Mouse (Mus musculus): Measurements from ENCODE around the gene Cln3. TPM values are rescaled to one million over a fixed set of nuclear protein-coding genes. Genes with fewer than 3 reads are reported as not detected.

Gene Cln3
- polyA plus RNA-seq, 1 experiment from 2014 or later = 21.8 TPM

Small RNA genes within 50 kb of the gene (microRNA-seq; reads per million reads assigned to microRNA genes)
- gene Mir7059 = 1.4 reads per million

Other genes with a start within 250 kb of the Cln3 start
- 3.3 and 3.4 TPM in 2 replicates for gene Lat, start 216.2 kb downstream of the Cln3 start, polyA plus RNA-seq (2014; fragmentation: Nextera tagmentation; extraction: Ambion mirVana)
- 35.1 and 35.8 TPM in 2 replicates for gene Spns1, start 208.4 kb downstream of the Cln3 start, polyA plus RNA-seq (2014; fragmentation: Nextera tagmentation; extraction: Ambion mirVana)
- 1.3 and 2.0 TPM in 2 replicates for gene Nfatc2ip, start 189.1 kb downstream of the Cln3 start, polyA plus RNA-seq (2014; fragmentation: Nextera tagmentation; extraction: Ambion mirVana)
- gene Cd19, start 170.9 kb downstream of the Cln3 start, polyA plus RNA-seq (2014; fragmentation: Nextera tagmentation; extraction: Ambion mirVana) = not detected in 2 replicates
- gene Rabep2, start 157.1 kb downstream of the Cln3 start, polyA plus RNA-seq (2014; fragmentation: Nextera tagmentation; extraction: Ambion mirVana) = 19.6 and 19.8 TPM in 2 replicates
- gene Atp2a1, start 122.7 kb downstream of the Cln3 start, polyA plus RNA-seq (2014; fragmentation: Nextera tagmentation; extraction: Ambion mirVana) = 0.26 and 1.3 TPM in 2 replicates
- 35.6 and 39.0 TPM in 2 replicates for gene Sh2b1, start 110.4 kb downstream of the Cln3 start, polyA plus RNA-seq (2014; fragmentation: Nextera tagmentation; extraction: Ambion mirVana)
- gene Tufm, start 98.5 kb downstream of the Cln3 start, polyA plus RNA-seq (2014; fragmentation: Nextera tagmentation; extraction: Ambion mirVana) = 188 and 199 TPM in 2 replicates
- 31.2 and 38.8 TPM in 2 replicates for gene Atxn2l, start 82.4 kb downstream of the Cln3 start, polyA plus RNA-seq (2014; fragmentation: Nextera tagmentation; extraction: Ambion mirVana)
- 112 and 116 TPM in 2 replicates for gene Eif3c, start 19.4 kb downstream of the Cln3 start, polyA plus RNA-seq (2014; fragmentation: Nextera tagmentation; extraction: Ambion mirVana)
- gene Apobr, start 875 bp downstream of the Cln3 start, polyA plus RNA-seq (2014; fragmentation: Nextera tagmentation; extraction: Ambion mirVana) = 0.53 and 0.81 TPM in 2 replicates
- gene Il27, start 9.1 kb upstream of the Cln3 start, polyA plus RNA-seq (2014; fragmentation: Nextera tagmentation; extraction: Ambion mirVana) = not detected in 2 replicates
- gene Nupr1, start 45.0 kb upstream of the Cln3 start, polyA plus RNA-seq (2014; fragmentation: Nextera tagmentation; extraction: Ambion mirVana) = 7.4 and 10.9 TPM in 2 replicates
- 22.4 and 30.2 TPM in 2 replicates for gene Sgf29, start 63.5 kb upstream of the Cln3 start, polyA plus RNA-seq (2014; fragmentation: Nextera tagmentation; extraction: Ambion mirVana)
- 12.3 and 13.5 TPM in 2 replicates for gene Sult1a1, start 90.6 kb upstream of the Cln3 start, polyA plus RNA-seq (2014; fragmentation: Nextera tagmentation; extraction: Ambion mirVana)
- 91.7 and 102 TPM in 2 replicates for gene Bola2, start 109.6 kb upstream of the Cln3 start, polyA plus RNA-seq (2014; fragmentation: Nextera tagmentation; extraction: Ambion mirVana)
- gene Slx1b, start 110.0 kb upstream of the Cln3 start, polyA plus RNA-seq (2014; fragmentation: Nextera tagmentation; extraction: Ambion mirVana) = 4.6 and 5.5 TPM in 2 replicates
- 10.2 and 13.7 TPM in 2 replicates for gene Coro1a, start 122.0 kb upstream of the Cln3 start, polyA plus RNA-seq (2014; fragmentation: Nextera tagmentation; extraction: Ambion mirVana)
- gene Mapk3, start 173.8 kb upstream of the Cln3 start, polyA plus RNA-seq (2014; fragmentation: Nextera tagmentation; extraction: Ambion mirVana) = 51.7 and 57.3 TPM in 2 replicates
- gene Gdpd3, start 180.5 kb upstream of the Cln3 start, polyA plus RNA-seq (2014; fragmentation: Nextera tagmentation; extraction: Ambion mirVana) = 0.67 and 2.7 TPM in 2 replicates
- 102 and 121 TPM in 2 replicates for gene Ypel3, start 191.1 kb upstream of the Cln3 start, polyA plus RNA-seq (2014; fragmentation: Nextera tagmentation; extraction: Ambion mirVana)
- 0.26 TPM in 1 of 2 replicates, not detected in the other for gene Tbx6, start 195.7 kb upstream of the Cln3 start, polyA plus RNA-seq (2014; fragmentation: Nextera tagmentation; extraction: Ambion mirVana)
- 132 and 146 TPM in 2 replicates for gene Ppp4c, start 206.7 kb upstream of the Cln3 start, polyA plus RNA-seq (2014; fragmentation: Nextera tagmentation; extraction: Ambion mirVana)
- gene Fam57b, start 211.9 kb upstream of the Cln3 start, polyA plus RNA-seq (2014; fragmentation: Nextera tagmentation; extraction: Ambion mirVana) = 0.81 and 1.2 TPM in 2 replicates
- not detected in 2 replicates for gene 4930451I11Rik, start 245.8 kb upstream of the Cln3 start, polyA plus RNA-seq (2014; fragmentation: Nextera tagmentation; extraction: Ambion mirVana)

All from heart, embryonic 14.5 days (tissue).